Mouse (Mus musculus): Measurements from ENCODE around the gene Tmem190.

DNA sequence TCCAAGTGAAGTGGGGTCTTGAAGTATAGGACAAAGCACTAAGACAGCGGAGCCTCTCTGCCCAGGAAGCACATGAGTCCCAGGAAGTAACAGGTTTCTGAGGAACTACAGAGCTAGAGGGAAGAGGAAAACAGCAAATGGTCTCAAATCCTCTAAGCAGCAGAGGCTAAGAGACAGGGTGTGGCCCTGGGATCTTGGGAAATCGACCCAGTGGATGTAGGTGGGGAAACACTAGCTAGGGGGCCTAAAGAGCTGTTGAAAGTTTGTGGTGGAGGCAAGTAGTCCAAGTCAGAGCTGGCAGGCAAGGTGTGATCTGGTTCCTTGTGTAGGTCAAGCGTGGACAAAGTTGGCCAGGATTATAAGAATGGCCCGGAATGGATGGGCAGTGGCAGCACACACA is 34.4 kb upstream of the Tmem190 start:
- TF ChIP-seq CTCF (IDR thresholded peaks at IDR 0.05; ENCODE audit: low read depth) (no peak), EP300 (IDR thresholded peaks at IDR 0.05; ENCODE audit: low read depth) (no peak)
